Mouse (Mus musculus) urinary bladder, postnatal 36 days (tissue): ENCODE measurements at regions not wholly inside any gene's neighbourhood (a gene's known extent, or its start where the extent isn't known, plus 50 kb on each side); places are given as distances from the start of the nearest gene placed in this dataset.

Experiments
- DNase-seq, 2 experiments: peaks; one replicate each; pipeline ENCODE4 v3.0.0; 2022; ENCODE audit warnings: low spot score in 2 of 2, mixed read lengths in 1 of 2

DNA sequence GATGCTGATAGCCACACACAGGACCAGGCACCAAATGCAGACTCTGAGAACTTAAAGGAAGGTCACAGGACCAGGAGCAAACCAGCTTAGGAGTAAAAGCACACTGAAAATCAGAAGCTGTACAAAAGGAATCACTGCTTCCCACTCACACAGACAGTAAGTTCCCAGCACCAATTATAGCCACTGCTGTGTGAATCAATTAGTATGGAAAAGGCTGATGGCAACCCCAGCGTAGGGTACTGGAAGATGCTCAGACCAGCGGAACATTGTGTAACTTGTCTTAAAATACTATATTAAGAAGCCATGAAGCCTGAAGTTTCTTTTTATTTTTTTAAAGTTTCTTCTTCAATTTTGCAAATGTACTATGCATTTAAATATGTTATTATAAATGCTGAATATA, 115.8 kb downstream of the Lnpk start:
- DNase-seq = no peak

DNA sequence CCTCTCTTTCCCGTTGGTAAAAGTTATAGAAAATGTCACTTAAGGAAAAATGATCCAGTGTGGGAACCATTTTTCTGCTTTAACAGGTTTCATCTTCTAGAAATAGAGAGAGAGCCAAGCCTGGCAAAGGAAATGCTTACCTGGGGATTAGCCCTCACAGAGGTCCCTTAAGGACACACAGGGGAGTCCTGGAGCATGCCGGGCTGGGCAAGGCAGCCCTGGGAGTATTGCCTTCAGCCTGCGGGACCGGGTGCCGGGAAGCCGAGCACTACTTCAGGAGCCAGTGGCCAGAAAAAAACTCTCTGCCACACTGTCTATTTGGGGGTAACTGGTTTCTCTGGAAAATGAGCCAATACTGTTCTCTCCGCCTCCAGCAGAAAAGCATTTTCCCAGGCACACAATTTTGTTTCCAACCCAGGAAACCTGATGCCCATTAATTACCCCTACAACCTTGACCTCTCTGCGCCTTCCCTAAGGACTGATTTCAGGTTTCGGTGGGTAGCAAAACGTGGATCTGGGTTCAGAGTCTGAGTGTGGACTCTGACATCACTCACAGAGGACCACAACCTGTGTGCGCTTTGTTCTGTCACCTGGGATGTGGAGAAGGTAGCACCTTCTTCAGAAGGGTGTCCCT, 117.9 kb downstream of the Lnpk start:
- no peak for DNase-seq

DNA sequence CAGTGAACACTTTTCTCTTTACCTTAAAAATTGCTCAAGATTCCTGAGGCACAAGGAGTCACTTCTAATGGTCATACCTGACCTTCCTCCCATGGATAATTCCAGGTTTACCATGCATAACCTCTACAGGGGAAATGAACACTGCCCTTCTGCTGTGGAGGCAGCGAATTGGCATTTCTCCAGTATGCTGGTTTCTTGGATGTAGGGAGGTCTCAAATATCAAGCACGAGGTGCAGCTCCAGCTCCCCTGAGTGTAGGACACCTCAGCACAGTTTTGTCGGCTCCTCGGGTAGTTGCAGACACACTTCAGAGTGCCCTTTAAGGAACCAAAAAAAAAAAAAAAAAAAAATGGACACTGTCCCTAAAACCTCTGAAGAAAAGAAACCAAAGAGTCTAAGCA, 124.8 kb downstream of the Lnpk start:
- DNase-seq = no peak

DNA sequence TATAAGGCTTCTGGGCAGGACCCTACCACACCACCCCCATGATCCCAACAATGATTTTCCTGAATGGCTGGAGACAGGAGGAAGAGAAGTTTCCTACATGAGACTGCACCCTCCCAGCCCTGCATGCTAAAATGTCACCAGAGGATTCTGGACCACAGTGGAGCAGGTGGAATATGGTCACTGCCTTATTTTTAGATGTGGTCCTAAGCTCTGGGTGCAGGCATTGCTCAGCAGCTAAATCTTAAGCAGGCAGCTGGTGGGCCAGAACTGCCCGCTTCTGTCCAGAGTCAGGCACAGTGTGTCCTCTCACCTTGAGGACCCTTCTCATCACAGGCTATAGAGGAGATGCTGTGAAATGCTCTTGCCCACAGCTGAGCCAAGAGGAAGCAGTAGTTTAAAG, 126.6 kb downstream of the Lnpk start:
- DNase-seq = no peak

GRCm38 (mm10) chr2:74451578-74451977, 127.7 kb downstream of the Lnpk start:
- no peak for DNase-seq

- DNase-seq = no peak
Measured at GRCm38 (mm10) chr2:74451038-74451437, 128.2 kb downstream of the Lnpk start.

GRCm38 (mm10) chr2:74450064-74450765, 129.0 kb downstream of the Lnpk start:
- no peak for DNase-seq

GRCm38 (mm10) chr2:74435184-74435911, 143.9 kb downstream of the Lnpk start:
- no peak for DNase-seq

DNA sequence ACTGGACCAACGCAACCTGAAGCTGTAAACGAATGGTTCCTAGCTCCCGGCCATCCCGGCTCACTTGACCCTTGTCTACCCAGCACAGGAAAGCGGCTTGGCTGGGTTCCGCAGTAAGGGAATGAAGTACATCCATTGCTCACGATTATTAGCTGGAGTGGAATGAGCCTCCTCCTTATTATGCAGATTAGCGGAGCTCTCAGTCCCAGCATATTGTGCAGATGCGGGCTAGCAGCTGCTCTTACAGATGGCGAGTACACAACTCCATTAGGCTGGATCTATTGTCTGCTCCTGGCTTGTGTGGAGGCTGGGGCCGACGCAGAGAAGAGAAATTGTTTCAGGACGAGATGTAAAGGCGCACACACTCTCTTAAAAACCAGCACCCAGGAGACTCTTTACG, 152.5 kb downstream of the Lnpk start:
- DNase-seq = no peak

GRCm38 (mm10) chr2:74424726-74425125, 154.5 kb downstream of the Lnpk start:
- DNase-seq = no peak

- no peak for DNase-seq
Measured at GRCm38 (mm10) chr2:74416097-74416496, 163.1 kb downstream of the Lnpk start.

DNA sequence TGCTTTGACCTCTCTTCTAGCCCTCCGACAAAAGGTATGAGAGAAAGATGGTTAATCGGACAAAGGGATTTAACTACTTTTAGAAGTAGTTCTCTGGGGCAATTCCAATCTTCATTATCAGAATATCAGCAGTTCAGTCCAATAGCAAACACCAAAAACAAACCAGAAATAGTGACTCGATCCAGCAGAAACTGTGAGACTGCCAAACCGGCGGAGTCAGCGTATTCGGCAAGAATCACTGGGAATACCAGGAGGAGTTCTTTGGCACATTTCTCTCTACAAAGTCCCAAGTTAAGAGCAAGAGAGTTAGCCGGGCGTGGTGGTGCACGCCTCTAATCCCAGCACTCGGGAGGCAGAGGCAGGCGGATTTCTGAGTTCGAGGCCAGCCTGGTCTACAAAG, 164.5 kb downstream of the Lnpk start:
- no peak for DNase-seq

DNA sequence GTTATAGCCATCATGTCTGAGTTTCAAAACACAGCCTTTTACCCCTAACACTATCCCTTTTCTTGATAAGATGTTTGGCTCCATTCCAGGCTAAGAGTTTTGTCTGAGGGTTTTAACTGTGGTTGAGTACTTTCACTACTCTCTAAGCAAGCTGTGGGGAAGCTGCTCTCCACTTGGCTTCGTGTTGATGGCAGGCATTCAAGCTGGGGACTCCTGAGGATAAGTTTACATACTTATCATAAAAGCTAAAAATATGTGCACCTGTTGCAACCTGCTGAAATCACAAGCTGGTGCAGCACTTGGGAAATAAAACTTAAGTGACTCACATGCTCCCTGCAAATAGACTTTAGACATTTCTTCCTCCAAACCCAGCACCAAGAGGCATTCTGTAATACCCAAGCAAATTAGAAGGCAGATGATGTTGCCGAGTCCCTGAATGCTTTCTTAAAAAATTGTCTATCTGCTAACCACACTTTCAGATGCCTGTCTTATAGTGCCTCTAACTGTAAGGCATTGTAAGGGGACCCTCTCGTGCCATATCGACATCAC, 169.3 kb downstream of the Lnpk start:
- DNase-seq = peak; percentile 23

- DNase-seq = no peak
Measured at GRCm38 (mm10) chr2:74404493-74404892, 174.7 kb downstream of the Lnpk start.

DNA sequence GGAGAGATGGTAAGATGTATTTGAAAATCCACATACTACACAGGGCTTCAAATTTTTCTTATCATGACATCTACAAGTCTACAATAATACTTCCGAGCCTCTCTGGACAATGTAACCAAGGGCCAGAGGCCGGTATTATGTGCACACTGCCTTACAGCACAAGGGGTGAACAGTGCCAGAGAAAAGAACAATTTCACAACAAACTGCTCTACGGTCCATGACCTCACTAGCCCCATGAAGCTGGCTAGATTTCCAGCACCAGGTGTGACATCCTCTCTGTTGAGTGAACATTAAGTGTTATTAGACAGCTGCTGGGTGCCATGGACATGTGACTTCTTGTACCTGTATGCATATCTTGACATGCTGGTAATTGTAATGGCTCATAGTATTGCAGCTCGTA, 188.2 kb downstream of the Lnpk start:
- DNase-seq = no peak

- no peak for DNase-seq
Measured at GRCm38 (mm10) chr2:74388078-74388477, 191.2 kb downstream of the Lnpk start.

DNA sequence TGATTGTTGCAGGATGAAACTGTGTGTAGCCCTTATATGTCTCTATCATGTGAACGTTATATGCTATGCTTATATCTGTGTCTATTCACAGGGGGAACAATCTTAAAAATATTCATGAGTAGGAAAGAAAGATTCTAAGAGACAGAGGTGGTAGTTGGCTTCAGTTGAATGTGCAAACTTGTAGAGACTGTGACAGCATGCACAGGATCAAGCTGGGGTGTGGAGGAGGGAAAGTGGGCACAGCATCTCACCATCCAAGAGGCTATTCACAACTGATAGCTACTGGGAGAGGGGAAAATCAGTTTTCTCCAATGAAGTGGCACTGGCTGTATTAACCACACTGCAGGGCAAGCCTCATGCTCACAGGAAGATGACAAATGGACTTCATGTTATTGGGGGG, 194.3 kb downstream of the Lnpk start:
- no peak for DNase-seq

DNA sequence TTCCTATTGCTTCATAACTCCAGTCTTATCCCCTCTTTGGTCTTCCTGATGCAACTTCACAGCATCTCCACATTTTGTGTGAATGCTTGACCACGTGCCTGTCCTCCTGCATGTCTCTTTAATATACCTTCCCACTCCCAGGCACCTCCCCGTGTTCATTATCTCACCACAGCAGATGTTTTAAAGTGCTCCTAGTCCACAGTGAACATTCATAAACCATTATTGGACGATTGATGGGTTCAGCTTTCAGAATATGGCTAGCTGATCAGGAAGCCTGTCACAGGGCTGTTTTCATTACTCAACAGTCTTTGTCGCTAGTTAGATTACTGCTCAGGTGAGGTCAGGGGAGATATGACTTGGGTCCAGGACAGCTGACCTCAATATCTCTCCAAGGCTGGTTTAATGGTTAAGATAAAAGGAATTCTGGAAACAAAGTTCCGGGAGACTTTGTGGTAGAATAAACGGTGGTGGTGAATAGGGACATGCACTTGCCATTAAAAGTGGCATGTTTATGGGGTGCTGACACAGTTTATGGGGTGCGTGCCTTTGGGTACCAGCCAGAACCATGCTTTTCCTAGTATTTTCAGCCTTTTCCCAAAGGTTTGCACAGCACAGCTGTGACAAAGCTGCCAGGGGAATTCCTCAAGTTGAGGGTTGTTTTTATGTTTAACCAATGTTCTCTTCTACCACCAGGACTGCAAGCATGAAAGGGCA, 198.5 kb downstream of the Lnpk start:
- DNase-seq = no peak

DNA sequence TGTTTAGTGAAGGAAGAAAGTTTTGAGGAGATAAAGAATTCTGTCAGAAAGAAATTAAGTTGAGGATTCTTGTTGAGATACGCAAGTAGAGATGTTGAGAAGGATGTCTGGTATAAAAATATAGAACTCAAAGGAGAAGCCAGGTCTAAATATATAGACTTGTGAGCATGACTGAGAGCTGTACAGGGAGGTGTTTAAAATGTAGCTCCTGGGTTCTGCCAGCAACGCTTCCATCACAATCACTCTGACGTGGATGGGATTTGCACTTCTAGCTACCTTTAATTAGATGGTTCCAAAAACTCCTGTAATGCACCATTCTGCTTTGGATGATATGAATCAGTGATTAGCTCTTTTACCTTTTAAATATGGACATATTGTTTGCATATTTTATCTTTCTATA, 200.5 kb downstream of the Lnpk start:
- DNase-seq = no peak

DNA sequence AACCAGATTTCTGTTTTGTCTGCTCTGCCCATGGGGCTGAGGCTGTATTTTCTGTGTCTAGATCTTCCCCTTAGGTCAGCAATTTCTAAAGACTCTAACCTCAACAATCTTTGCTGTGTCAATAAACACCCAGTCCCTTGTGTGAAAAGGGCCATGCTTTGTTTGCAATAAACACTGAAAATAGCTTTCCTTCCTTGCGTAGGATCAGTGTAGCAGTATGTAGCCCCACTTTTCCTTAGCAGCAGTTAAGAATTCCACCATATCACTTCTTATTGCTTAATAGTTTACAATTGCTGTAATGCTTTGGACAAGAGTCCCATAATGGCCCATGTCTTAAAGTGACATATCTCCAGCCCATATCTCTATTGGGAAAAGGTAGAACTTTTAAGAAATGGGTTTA, 205.3 kb downstream of the Lnpk start:
- no peak for DNase-seq

DNA sequence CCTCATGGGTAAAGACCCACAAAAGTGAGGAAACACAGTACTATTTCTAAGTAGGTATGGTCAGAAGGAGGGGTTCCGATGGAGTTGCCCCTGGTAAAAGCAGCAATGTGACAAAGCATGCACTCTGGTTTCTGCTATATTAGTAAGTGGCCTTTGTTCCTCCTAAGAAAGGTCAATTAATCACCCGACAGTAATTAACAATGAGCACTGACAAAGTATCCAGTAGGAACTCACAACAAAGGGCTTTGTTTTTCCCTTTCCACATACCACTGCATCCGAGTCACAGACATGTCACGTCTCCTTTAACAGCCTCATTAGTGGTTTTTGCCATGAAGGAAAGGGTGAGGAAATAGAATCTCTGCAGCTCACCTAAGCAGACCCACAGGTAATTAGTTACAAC, 206.2 kb downstream of the Lnpk start:
- DNase-seq = no peak

DNA sequence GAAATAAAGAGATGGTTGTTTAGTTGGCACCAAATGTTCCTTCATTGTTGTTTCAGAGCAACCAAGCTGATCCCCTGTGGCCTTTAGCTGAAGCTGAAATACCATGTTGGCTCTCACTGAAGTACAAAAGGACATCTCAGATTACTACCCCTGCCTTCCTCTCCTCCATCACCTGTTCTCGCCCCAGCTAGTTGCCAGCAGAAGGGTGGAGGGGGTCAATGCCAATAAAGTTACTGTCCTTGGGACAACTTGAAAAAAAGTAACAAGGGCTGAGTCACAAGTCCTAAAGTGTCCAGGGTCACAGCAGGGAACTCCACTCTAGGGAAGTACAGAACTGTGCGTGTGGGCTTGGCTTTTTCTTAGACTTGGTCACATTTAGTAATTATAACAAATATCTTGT, 216.0 kb downstream of the Lnpk start:
- DNase-seq = no peak
